Mouse (Mus musculus) CD4-positive helper T cell, adult 2 months (primary cell): ENCODE measurements around the gene Zfpm1.
A peak's percentile ranks its signal among the peaks of the same experiment; 100 is the strongest.

Experiments
- DNase-seq: peaks from one replicate; pipeline ENCODE4 v3.0.0-alpha.2; 2012; ENCODE audit warnings: low read depth, missing footprints, low spot score

Gene Zfpm1

GRCm38 (mm10) chr8:122296173-122297001 lies 14.4 kb downstream of the Zfpm1 start:
- no peak for DNase-seq

GRCm38 (mm10) chr8:122299581-122300254 lies 17.8 kb downstream of the Zfpm1 start:
- DNase-seq, result peak; percentile 28

GRCm38 (mm10) chr8:122301081-122301480 lies 19.1 kb downstream of the Zfpm1 start:
- DNase-seq, result no peak

GRCm38 (mm10) chr8:122301866-122302265 lies 19.9 kb downstream of the Zfpm1 start:
- no peak for DNase-seq

GRCm38 (mm10) chr8:122303451-122303850 lies 21.5 kb downstream of the Zfpm1 start:
- DNase-seq, result no peak

- DNase-seq, result peak; percentile 43
Observed at GRCm38 (mm10) chr8:122304058-122304457, 22.1 kb downstream of the Zfpm1 start.

GRCm38 (mm10) chr8:122306660-122307399 lies 24.9 kb downstream of the Zfpm1 start:
- DNase-seq, result no peak

GRCm38 (mm10) chr8:122307836-122308235 lies 25.9 kb downstream of the Zfpm1 start:
- no peak for DNase-seq

GRCm38 (mm10) chr8:122309272-122309671 lies 27.3 kb downstream of the Zfpm1 start:
- no peak for DNase-seq

- DNase-seq, result no peak
Observed at GRCm38 (mm10) chr8:122311115-122311514, 29.2 kb downstream of the Zfpm1 start.

- no peak for DNase-seq
Observed at GRCm38 (mm10) chr8:122312553-122312952, 30.6 kb downstream of the Zfpm1 start.

- DNase-seq, result no peak
Observed at GRCm38 (mm10) chr8:122313310-122313709, 31.4 kb downstream of the Zfpm1 start.

- DNase-seq, result peak; percentile 28
Observed at GRCm38 (mm10) chr8:122314899-122315496, 33.1 kb downstream of the Zfpm1 start.

GRCm38 (mm10) chr8:122316402-122316801 lies 34.5 kb downstream of the Zfpm1 start:
- DNase-seq, result no peak

GRCm38 (mm10) chr8:122317918-122318475 lies 36.1 kb downstream of the Zfpm1 start:
- no peak for DNase-seq

GRCm38 (mm10) chr8:122319045-122319707 lies 37.2 kb downstream of the Zfpm1 start:
- no peak for DNase-seq

- no peak for DNase-seq
Observed at GRCm38 (mm10) chr8:122319708-122320075, 37.8 kb downstream of the Zfpm1 start.

- DNase-seq, result no peak
Observed at GRCm38 (mm10) chr8:122320541-122320940, 38.6 kb downstream of the Zfpm1 start.

- DNase-seq, result no peak
Observed at GRCm38 (mm10) chr8:122321455-122321921, 39.5 kb downstream of the Zfpm1 start.

GRCm38 (mm10) chr8:122322126-122322525 lies 40.2 kb downstream of the Zfpm1 start:
- no peak for DNase-seq

GRCm38 (mm10) chr8:122322792-122323191 lies 40.9 kb downstream of the Zfpm1 start:
- no peak for DNase-seq
